Mouse (Mus musculus) cerebellum, postnatal 14 days (tissue): ENCODE data around the gene Alas2.

Source experiments
- DNase-seq, 2 experiments: peaks; one replicate each; pipeline ENCODE4 v3.0.0; 2021; ENCODE audit warnings: mixed read lengths in 2 of 2

Alas2 gene

DNA sequence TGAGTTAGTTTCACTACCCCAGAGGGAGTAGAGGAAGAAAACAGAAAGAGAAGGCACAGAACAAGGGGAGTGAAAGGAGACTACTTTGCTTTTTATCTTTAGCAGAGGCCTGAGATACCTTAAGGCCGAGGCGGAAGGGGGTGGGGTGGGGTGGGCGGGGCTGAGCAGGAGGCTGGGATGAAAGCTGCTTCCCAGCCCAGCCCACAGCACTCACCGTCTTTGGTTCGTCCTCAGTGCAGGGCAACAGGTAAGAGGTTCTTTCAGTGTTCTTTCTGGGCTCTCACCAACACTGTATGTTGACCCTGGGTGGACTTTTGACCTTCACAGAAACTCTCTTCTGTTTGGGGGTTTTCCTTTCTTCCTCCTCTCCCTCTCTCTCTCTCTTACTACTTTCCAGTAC lies at the start of gene Alas2:
Gene Alas2 (plus strand): TSS at position 137 of the 400 bp plus-strand sequence.
- no peak for DNase-seq

DNA sequence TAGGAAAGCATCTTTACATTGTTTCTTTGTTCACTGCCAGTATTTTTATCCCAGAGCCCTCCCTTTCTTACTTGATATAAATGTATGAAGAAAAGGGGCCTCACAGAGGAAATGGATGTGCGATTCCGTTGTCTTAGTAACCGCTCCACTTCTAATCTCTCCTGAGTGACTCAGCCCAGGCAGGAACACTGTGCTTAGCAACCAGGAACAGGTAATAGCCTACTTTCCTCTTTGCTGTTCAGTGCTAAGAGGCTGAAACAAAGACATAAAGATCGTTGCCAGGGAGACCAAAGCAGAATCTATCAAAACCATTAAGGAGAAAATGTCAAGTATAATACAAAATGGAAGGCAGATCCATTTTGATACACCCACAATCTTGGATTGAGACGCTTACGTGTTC lies 38.5 kb upstream of the Alas2 start:
- no peak for DNase-seq

DNA sequence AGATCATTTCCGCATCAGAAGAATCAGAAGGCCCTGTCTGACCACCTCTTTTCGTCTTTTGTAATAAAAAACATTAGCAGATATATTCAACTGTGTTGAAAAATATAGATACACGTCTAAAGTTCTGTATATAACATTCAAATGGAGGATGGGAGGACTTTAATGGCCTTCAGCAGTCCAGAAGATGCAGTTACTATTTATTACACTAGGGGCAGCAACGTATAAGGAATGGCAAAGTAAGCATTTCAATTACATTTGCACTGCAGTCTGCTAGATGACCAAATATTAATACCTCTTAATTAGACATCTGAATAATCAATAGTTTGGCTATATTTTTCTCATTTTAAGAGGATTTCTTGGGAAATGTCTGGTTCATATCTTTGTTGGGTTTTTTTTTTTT lies 36.5 kb upstream of the Alas2 start:
- DNase-seq = peak; percentile 55 to 63

DNA sequence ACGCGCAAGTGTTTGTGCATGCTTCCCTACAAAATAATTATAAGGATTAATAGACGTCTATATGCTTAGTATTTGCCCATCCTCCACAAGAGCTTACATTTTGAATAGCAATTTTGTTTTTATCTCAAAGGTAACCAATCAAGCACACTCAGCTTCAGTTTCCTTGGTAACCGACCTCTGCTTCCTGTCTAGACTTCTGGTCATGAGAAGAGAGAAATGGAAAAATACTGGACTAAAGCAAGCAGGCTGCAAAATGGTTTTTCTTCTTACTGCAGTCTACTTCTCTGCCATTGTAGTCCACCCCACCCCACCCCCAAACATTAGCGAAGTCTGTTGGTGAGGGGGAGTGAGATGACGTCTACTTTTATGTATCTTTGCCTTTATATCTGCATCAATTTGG lies 35.9 kb upstream of the Alas2 start:
- DNase-seq = no peak

DNA sequence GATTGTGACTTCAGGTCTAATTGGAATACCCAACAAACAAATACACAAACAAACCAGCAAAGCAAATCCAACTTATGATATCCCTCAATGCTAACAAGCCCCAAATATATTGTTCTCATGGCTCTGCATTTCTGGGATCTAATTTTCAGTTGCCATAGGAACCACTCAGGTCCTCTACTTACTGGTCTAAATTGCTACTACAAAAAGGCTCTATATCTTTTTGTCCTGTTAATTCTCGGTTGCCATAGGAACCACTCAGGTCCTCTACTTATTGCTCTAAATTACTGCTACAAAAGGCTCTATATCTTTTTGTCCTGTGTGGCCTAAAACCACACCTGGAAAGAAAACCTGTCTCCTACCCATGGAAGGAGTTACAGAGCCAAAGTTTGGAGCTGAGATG lies 33.0 kb upstream of the Alas2 start:
- DNase-seq = no peak

DNA sequence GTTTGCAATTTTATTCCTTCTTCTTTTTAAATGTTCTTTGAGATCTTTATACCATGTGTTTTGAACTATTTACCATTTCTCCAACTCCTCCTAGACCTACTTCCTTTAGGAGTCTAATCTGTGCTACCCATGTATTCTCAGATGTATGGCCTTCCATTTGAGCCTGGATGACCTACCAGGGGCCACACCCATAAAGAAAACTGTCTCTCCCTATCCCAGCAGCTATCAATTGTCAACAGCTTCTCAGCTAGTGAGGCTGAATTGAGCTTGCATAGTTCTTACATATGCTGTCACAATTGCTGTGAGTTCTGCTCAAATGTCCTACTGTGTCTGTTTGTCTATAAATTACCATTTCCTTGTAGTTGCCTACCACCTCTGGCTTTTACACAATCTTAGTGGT lies 31.2 kb upstream of the Alas2 start:
- no peak for DNase-seq

DNA sequence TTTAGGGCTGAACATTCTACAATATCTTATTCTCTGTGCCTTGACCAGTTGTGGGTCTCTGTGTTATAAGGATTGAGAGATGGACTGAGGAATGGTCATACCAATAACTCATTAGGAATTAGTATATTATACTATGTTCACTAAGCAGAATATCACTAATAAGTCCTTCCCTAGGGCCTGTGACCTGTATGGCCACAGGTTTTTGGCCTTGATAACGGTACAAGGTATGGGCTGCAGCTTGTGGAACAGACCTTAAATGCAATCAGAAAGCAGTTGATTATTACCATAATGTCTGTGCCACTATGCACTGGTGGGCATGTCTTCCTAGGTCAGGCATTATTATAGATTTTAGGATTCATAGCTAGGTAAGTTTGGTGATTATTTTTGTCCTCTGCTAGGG lies 30.7 kb upstream of the Alas2 start:
- DNase-seq = no peak

DNA sequence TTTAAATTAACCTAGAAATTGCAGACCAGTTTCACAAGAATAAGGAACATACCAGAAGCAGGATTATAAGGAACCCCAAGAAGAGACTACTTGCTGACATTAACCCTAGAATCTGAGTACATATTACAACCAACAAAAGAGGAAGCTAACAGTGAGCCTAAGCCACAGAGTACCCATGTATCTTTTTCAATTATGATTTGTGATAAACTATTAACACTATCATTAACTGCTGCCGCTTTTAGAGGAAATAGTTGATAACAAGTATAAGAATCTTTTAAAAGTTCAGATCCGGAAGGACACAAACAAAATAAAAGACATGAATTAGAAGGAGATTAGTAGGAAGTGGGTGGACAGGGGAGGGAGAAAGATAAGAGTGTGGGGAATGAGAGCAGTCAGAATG lies 7.1 kb upstream of the Alas2 start:
- no peak for DNase-seq

DNA sequence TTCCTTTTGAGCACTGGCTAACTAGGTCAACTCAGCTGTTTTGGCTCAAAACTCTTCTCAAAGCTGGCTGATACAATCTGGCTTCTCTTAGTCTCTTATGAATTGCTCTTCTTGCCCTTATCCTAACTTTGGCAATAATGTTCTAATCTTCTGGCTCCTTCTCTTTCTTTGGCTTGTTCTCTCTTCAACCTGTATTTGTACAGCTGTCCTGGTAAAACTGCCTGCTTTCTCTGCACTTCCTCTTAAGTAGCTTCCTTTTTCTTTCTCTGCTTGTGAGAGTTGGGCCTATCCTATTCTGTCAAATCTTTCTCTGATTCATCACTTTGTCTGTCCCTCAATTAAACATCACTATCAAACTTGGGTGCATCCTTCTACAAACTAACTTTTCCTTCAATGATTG lies 5.5 kb upstream of the Alas2 start:
- DNase-seq = no peak

DNA sequence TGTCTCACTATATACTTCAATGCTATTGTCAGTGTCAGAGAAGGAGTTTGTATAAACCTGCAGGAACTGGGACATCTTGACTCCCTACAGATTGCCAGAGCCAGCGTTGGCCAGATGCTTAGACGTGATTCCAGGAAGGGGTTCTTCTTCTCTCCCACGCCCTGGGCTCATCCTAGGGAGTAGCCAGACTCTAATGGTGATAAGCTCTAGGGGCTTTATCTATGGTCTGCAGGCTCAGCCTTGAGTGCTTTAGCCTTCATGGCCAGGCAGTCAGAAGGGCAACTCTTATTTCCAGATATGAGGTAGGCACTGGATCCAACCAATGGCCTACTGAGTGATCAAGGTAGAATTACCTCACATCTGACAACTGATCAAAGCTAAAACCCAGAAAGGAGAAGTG lies 2.5 kb downstream of the Alas2 start:
- DNase-seq = no peak

DNA sequence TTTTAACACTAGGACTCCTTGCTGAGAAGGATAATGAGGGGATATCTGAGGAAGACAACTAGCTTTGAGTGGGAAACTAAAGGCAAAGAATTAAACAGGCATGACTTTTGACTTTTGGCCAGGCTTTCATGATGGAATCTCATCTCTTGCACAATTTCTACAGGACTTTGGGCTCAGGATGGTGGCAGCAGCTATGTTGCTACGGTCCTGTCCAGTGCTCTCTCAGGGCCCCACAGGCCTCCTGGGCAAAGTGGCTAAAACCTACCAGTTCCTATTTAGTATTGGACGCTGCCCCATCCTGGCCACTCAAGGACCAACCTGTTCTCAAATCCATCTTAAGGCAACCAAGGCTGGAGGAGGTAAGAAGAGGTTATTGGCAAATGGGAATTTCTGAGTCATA lies 4.8 kb downstream of the Alas2 start:
- no peak for DNase-seq

DNA sequence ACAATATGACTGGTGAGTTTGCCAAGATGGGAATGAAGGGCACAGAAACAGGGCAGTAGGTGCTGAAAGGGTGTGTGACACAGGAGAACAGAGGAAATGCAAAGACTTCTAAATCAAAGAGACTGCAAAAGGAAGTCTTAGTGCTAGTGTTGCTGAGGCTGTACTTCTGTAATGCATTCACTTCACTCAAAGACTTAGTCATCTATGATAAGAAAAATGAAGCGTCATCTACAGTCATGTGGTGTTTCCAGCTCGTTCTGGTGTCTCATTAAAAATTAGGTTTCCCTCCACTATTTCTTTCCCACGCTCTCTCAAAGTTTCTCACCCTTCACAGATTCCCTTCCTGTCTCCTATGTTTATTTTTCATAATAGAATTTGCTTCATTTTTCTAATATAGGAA lies 6.9 kb downstream of the Alas2 start:
- no peak for DNase-seq

DNA sequence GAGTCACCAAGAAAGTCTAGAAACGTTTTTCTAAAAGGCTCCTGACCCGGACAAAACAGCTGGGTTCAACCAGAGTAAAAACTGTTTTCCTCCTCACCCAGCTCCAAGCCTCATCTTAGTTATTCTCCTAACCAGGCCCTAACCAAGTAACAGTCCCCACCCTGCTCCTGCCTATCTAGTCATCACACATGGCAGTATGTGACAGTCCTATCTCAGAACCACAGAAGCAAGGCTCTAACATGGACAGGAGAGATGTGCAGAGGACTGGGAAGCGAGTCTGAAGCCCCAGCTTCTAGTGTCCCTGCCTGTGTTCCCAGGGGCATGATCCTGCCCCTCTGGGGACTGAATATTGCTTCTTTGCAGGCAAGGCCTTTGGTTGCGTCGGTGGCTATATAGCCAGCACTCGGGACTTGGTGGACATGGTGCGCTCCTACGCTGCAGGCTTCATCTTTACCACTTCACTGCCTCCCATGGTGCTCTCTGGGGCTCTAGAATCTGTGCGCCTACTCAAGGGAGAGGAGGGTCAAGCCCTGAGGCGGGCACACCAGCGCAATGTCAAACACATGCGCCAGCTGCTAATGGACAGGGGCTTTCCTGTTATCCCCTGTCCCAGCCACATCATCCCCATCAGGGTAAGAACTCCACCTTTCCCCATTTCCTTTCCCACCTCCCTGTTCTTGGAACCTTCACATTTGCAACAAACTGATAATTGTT lies 17.6 kb downstream of the Alas2 start:
- DNase-seq = no peak

DNA sequence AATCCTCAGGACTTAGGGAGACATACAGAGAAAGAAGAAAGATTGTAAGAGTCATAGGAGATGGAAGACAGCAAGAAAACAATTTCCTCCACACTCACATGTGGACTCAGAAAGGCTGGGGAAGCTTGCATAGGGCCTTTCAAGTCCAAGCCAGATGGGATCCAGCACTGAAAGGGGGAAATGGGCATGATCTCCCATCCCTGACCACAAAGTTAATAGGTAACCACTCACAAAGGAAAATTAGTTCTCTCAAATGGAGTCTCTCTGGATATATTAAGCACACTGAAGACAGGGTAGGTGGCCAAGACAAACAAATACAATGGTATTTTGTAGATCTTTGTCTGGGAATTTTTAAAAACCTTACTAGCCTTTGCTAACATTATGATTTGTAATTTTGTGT lies 34.7 kb downstream of the Alas2 start:
- DNase-seq = no peak

DNA sequence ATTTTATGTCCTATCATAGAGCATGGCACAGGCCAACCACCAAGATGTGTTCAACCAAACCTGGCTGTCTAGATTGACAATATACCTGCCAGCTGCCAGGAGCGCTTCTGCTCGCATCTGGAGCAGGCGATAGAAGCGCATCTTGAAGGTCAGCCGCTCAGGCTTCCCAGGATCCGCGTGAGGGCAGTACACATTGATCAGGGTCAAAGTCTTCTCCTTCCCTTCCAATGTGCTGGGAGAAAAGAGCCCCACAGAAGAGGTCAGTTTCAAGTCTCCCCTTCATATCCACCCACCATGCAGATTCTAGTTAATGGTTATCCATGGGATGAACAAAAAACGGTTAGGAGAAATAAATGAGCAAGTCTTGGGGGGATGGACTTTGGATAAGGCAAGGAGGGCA lies 37.9 kb downstream of the Alas2 start:
- no peak for DNase-seq

DNA sequence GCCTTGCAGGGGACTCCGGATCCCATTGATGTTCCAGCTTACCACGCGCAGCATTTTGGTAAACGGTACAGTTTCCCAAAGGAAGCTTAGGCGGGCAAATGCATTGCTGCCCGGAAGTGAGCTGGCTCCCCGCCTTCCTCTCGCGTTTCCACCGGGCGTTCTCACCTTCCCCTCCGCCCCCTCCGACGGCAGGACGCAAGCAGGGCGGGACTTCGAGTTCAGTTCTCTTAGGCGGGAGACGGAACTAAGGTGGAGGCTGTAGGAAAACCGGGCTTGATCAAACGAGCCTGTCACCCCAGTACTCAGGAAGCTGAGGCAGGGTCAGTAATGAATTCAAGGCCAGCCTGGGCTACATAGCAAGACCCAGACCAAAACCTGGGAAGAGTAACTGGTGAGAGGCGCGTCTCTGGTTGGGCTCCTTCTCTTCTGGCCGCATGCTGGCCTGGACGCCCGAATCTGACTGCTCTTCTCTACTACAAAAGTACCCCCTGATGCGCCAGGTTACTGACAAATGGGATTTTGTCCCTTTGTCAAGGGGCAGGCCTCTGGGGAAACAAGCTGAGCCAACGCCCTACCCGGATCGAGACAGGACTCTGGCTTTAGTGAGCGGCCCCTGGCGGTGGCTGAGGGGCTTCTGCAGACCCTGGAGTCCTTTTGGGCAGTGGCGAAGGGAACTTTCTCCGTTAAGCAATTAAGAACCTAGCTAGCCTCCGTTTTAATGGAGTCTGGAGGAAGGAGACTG lies 41.0 kb downstream of the Alas2 start, which contains the start of gene Pfkfb1:
Gene Pfkfb1 (plus strand): TSS at position 207 of the 742 bp plus-strand sequence.
- DNase-seq = peak; percentile 79 to 84

DNA sequence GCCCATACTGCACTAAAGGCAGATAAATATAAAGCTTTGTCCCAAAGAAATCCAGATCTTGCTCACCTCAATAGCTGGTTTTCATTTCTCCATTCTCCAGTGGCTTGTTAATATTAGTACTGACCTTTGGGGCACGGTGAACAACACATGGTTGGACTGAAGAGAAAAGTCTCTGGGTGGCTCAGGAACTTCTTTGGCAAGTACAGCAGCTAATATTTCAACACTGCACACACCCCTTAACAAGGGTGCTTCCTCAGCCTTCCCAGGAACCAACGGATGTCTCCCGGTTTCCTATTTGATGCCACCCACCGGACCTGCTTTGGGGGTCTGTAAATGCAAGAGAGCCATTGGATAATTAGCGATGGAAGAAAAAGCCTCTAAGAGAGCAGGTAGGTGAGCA lies 42.5 kb downstream of the Alas2 start, which contains the start of gene Apex2:
Gene Apex2 (minus strand): TSS at position 173 of the 400 bp plus-strand sequence.
- no peak for DNase-seq

DNA sequence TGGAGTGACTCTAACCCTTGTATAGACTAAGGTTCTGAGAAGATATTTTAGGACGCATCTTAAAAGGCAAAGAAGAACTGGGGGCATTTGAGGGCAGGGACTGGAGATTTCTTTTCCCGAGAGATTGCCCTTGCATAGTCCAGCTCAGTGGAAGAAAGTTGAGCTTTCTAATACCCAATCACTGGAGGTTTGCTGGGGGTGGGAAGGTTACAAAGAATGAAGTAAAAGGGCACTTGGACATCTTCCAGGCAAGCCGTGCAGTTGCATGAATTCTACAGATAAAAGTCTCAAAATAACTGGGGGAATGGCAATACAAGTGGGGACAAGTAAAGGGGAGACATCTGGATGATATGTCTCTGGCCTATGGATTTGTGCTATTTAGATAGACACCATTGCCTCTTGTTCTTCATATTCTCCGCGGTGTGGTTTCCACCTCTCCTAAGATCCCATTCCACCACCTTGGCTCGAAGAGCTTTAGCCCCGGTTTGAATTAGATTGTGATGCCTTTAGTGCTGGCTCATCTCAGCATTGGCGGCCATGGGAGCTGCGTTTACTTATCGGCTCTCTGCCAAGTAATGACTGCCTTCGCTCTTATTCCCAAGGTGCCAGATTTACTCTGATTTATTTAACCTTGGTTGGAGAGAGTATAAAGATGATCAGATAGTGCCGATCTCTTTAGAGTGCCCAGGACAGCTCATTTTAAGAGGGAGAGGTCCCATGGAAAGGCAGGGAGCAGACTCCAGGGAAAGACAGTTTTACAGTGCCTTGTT lies 46.3 kb downstream of the Alas2 start:
- DNase-seq = no peak

DNA sequence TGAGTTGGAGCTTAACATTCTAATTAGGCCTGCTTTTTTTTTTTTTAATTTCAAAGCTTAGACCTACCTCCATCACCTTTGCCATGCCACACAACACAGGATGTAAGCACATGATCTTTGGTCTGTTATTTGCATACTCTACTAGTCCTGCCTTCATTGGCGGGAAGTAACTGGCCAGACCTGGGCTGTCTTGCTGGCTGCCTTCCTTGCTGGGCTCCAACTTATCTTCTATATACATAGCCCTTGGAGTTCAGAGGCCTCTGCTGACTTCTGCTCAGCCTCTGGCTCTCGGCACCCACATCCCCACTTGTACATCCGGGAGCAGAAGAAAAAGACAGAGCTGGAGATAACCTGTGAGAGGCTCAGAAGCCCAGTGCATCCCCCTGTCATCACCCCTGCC lies 47.0 kb downstream of the Alas2 start:
- DNase-seq = no peak

DNA sequence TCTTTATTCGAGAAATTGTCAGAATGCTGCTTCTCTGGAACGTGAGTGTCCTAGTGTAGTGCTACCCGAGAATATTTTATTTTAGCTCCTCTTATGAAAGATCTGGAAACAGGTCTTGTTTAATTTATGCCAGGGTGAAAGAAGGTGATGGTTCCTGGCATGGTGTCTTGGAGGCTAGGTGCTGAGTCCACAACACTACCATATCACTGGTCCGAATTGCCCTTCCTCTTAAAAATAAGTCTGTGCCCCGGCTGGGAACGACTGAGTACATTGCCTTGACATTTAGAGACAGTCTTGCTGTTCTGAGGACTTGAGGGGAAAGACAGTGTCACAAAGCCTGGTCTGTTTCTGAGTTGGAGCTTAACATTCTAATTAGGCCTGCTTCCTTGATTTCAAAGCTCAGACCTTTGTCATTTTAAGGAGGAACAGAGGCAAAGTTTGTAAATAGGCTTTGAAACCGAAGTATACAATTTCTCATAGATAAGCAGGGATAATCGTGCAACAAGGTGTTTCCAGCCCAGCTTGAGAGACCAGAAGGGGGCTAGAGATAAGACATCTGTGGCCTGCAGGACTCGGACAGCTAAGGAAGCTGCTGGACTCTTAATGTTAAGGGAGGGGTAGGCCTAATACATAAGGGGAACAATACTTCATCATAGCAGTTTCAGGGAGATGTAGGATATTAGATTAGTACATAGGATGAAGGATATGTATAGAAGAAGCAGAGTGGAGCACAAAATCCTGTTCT lies 48.0 kb downstream of the Alas2 start:
- DNase-seq = no peak

DNA sequence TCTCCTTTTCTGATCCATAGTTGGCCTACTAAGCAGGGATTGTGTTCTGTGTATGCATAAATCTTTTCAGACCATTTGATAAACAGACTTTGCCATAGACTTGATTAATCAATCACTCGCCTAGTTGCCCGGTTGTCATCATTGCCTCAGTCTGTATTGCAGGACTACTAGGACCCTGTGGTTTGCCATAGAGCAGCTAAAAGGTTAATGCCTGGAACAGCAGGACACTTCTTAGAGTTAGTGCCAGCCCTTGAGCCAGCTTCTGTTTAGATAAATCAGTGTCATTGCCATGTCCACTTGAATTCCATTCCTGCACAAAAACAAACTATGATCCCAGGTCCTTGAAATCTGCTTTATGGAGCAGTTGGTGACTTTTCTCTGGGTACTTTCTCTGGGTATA lies 51.7 kb downstream of the Alas2 start:
- DNase-seq = no peak
